Mouse (Mus musculus) limb, embryonic 10.5 days (tissue): ENCODE data around the gene Prelid3b. TPM values are rescaled to one million over a fixed set of nuclear protein-coding genes. Genes with fewer than 3 reads are reported as not detected.

Source experiments
- DNase-seq: peaks from one replicate; pipeline ENCODE4 v3.0.0-alpha.2; 2017; ENCODE audit warnings: low spot score
- H3K27ac ChIP-seq: fragments of 300-500 bp; sonication (generic); 2 replicates; pipeline ENCODE4 v1.5.1; 2016; ENCODE audit warnings: mild to moderate bottlenecking
- H3K27me3 ChIP-seq: fragments of 300-500 bp; sonication (generic); 2 replicates; pipeline ENCODE4 v1.6.1; 2016; ENCODE audit warnings: low read depth, mild to moderate bottlenecking; ENCODE audit not compliant: poor library complexity, severe bottlenecking
- H3K36me3 ChIP-seq: fragments of 300-500 bp; sonication (generic); 2 replicates; pipeline ENCODE4 v1.6.1; 2016; ENCODE audit warnings: mild to moderate bottlenecking, moderate library complexity
- H3K4me1 ChIP-seq: fragments of 300-500 bp; sonication (generic); 2 replicates; pipeline ENCODE4 v1.6.1; 2016
- H3K4me3 ChIP-seq: fragments of 300-500 bp; sonication (generic); 2 replicates; pipeline ENCODE4 v1.5.1; 2016; ENCODE audit warnings: mild to moderate bottlenecking, moderate library complexity
- H3K9me3 ChIP-seq: fragments of 300-500 bp; sonication (generic); replicated peaks from 2 replicates; pipeline ENCODE4 v1.6.1; 2016; ENCODE audit warnings: mild to moderate bottlenecking
- WGBS: fragments of 180-500 bp; shearing (Covaris S2); methylation state at CpG from one replicate; pipeline ENCODE4 v1.1.7; 2016; 5-methylcytosine and 5-hydroxymethylcytosine counted together
- polyA plus RNA-seq: library from polyadenylated mRNA; unstranded; fragments of >200 nt; fragmentation: Nextera tagmentation; extraction: Ambion mirVana; gene quantifications from 2 replicates; pipeline ENCODE4 v1.2.1, GENCODE M21; 2016

Gene Prelid3b
- polyA plus RNA-seq, 1 experiment from 2014 or later = 125 TPM

DNA sequence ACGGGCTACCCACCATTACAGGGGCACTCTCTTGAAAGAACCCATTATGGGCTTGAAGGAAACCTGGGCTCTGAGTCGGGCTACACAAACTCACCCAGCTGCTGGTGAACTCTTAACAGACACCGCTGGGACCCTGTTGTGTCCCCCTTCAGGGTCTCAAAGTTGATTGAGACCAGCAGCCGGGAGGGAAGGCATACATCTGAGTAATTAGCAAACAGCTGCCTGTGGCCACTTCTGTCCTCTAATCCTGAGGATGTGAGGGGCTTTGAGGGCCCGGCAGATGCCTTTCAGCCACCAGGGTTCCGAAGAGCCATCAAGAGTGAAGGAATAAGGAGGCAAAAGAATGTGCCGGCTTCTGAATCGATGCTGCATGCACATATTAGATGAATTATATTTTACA, 26.0 kb downstream of the Prelid3b start:
- peak overlapping the region; percentile 69 for H3K27ac ChIP-seq
- 0 out of 2 replicates have a peak, but pooled peaks cover 7% of the 10 kb centered on the region for H3K27me3 ChIP-seq
- no peaks in the 10 kb centered on the region for H3K36me3 ChIP-seq
- H3K4me3 ChIP-seq = no peak overlapping the region
- no peak for DNase-seq
- H3K4me1 ChIP-seq = peaks cover 19% of the 10 kb centered on the region
- 60% methylated on average over 8 of the region's 8 CpGs for WGBS
- H3K9me3 ChIP-seq = no peaks in the 10 kb centered on the region

GRCm38 (mm10) chr2:174446492-174446891, 26.4 kb downstream of the Prelid3b start:
- 52% methylated on average over 7 of the region's 7 CpGs for WGBS
- peak overlapping the region; percentile 69 for H3K27ac ChIP-seq
- no peak for DNase-seq
- H3K9me3 ChIP-seq = no peaks in the 10 kb centered on the region
- no peaks in the 10 kb centered on the region for H3K36me3 ChIP-seq
- peaks cover 19% of the 10 kb centered on the region for H3K4me1 ChIP-seq
- H3K27me3 ChIP-seq = 0 out of 2 replicates have a peak, but pooled peaks cover 7% of the 10 kb centered on the region
- H3K4me3 ChIP-seq = no peak overlapping the region

GRCm38 (mm10) chr2:174445018-174445417, 27.9 kb downstream of the Prelid3b start:
- no peak for DNase-seq
- Histone ChIP-seq H3K27ac (no peak overlapping the region), H3K4me1 (peaks cover 19% of the 10 kb centered on the region), H3K27me3 (0 out of 2 replicates have a peak, but pooled peaks cover 7% of the 10 kb centered on the region), H3K9me3 (no peaks in the 10 kb centered on the region), H3K36me3 (no peaks in the 10 kb centered on the region), H3K4me3 (no peak overlapping the region)
- WGBS = 86% methylated on average over 6 of the region's 6 CpGs

DNA sequence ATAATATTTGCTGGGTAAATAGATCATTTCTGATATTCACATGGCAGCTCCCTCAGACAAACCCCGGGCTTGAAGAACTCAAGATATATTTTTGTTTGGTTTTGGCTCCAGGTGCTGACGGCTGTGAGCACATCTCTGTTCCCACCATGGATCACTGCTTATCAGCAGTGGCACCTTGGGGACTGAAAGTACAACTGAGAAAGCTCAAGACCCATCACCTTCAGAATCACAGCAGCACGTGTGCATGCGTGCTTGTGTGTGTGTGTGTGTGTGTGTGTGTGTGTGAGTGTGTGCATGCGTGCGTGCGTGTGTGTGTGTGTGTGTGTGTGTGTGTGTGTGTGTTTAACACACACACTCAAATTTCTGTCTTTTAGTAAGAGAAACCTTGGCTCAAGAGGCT, 28.5 kb downstream of the Prelid3b start:
- WGBS = 91% methylated on average over 7 of the region's 7 CpGs
- Histone ChIP-seq H3K27me3 (0 out of 2 replicates have a peak, but pooled peaks cover 7% of the 10 kb centered on the region), H3K27ac (no peak overlapping the region), H3K9me3 (no peaks in the 10 kb centered on the region), H3K36me3 (no peaks in the 10 kb centered on the region), H3K4me3 (no peak overlapping the region), H3K4me1 (peaks cover 23% of the 10 kb centered on the region)
- DNase-seq = no peak

DNA sequence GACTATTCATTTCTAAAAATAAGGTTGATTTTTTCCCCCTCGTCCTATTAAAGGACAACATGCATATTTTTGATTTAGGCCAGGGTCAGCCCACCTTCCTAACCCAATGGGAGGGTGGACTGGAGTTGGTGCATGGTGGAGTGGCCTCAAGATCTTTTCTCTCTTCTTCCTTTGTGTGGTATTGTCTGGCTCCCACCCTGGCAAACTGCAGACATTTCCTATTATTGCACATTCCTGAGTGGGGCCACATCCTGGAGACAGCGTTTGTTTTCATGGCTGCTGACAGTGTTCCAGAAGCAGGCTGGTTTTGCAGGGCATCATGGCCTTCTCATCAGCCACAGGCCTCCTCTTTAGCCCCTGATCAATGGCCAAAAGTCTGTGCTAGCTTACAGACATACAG, 29.8 kb downstream of the Prelid3b start:
- H3K4me3 ChIP-seq = no peak overlapping the region
- H3K27ac ChIP-seq = 0 out of 2 replicates have a peak overlapping the region, but pooled peaks have one; percentile 1
- no peak for DNase-seq
- 81% methylated on average over 2 of the region's 2 CpGs for WGBS
- no peaks in the 10 kb centered on the region for H3K36me3 ChIP-seq
- H3K27me3 ChIP-seq = 0 out of 2 replicates have a peak, but pooled peaks cover 7% of the 10 kb centered on the region
- H3K4me1 ChIP-seq = peaks cover 36% of the 10 kb centered on the region
- H3K9me3 ChIP-seq = no peaks in the 10 kb centered on the region

DNA sequence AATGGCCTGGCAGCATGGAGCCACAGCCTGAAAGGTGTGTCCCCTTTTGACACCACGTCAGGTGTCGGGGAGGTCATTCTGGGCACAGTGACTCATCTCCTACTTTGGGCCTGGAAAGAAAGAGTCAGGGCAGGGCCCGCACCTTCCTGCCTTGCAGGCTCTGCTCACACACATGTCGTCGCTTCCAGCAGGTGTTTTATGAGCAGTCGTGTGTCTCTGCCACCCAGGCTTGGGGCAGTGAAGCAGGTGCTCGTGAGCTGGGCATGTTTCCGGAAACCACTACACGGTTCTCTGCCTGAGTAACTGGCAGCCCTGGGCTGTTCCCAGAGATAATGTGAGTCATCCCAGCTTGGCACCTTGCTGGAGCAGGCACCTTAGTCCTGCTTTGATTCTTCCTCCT, 30.4 kb downstream of the Prelid3b start:
- DNase-seq = no peak
- Histone ChIP-seq H3K36me3 (no peaks in the 10 kb centered on the region), H3K4me1 (peaks cover 42% of the 10 kb centered on the region), H3K4me3 (no peak overlapping the region), H3K9me3 (no peaks in the 10 kb centered on the region), H3K27me3 (0 out of 2 replicates have a peak, but pooled peaks cover 7% of the 10 kb centered on the region), H3K27ac (no peak overlapping the region)
- 76% methylated on average over 9 of the region's 9 CpGs for WGBS

- H3K4me3 ChIP-seq = no peak overlapping the region
- H3K27me3 ChIP-seq = 0 out of 2 replicates have a peak, but pooled peaks cover 5% of the 10 kb centered on the region
- H3K27ac ChIP-seq = no peak overlapping the region
- no peaks in the 10 kb centered on the region for H3K9me3 ChIP-seq
- DNase-seq = no peak
- peaks cover 46% of the 10 kb centered on the region for H3K4me1 ChIP-seq
- no peaks in the 10 kb centered on the region for H3K36me3 ChIP-seq
- WGBS = 83% methylated on average over 4 of the region's 4 CpGs
Observed at GRCm38 (mm10) chr2:174441898-174442297, 31.0 kb downstream of the Prelid3b start.

DNA sequence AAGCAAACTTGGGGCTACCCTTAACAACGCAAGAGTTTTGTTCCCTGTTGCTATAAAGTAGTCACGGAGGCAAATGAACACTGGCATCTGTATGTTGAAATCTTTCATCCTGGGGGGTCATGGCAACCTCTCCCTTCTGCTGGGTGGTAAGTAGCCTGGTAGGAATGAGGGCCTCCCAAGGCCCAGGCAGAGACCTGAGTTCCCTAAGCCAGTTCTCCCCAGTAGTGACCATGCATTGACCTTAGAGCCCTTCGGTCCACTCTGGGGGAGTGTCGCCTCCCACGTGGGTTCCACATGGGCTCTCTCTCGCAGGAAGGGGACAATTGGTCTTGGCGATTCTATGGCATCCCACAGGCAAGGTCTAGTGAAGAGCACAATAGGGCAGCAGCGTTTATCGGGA, 32.9 kb downstream of the Prelid3b start:
- Histone ChIP-seq H3K4me1 (peaks cover 43% of the 10 kb centered on the region), H3K4me3 (no peak overlapping the region), H3K36me3 (peaks cover 16% of the 10 kb centered on the region), H3K9me3 (no peaks in the 10 kb centered on the region), H3K27ac (0 out of 2 replicates have a peak overlapping the region, but pooled peaks have one; percentile 90), H3K27me3 (no peaks in the 10 kb centered on the region)
- DNase-seq = no peak
- WGBS = 82% methylated on average over 9 of the region's 9 CpGs

DNA sequence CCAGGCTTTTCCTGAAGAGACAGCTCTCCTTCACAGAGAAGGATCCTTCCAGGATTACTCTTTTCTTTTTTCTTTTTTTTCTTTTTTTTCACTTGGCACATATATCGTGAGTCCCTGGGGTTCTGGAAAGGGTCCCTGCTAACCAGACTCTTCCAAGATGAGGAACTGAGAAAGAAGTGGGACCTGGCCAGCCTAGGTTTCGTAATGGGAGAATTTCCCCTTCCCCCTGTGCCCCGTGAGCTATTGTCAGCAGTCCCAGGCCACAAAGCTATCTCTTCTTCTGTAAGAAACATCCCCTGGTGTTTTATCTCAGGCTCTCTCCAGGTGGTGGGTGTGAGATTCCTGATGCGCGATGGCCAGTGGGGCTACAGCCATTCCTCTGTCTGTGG, 33.4 kb downstream of the Prelid3b start:
- Histone ChIP-seq H3K27me3 (no peaks in the 10 kb centered on the region), H3K27ac (peak overlapping the region; percentile 90), H3K36me3 (peaks cover 21% of the 10 kb centered on the region), H3K4me3 (peak overlapping the region; percentile 72; the same call in 1 of the 2 replicates), H3K9me3 (no peaks in the 10 kb centered on the region), H3K4me1 (peaks cover 44% of the 10 kb centered on the region)
- 57% methylated on average over 5 of the region's 5 CpGs for WGBS
- DNase-seq = no peak

GRCm38 (mm10) chr2:174438737-174439449, 34.0 kb downstream of the Prelid3b start, which contains the start of gene Ctsz:
Ctsz (minus strand) TSS chr2:174439039.
- Histone ChIP-seq H3K4me1 (peaks cover 46% of the 10 kb centered on the region), H3K27me3 (no peaks in the 10 kb centered on the region), H3K4me3 (peak within 1 kb of the TSS; percentile 72), H3K9me3 (no peaks in the 10 kb centered on the region), H3K36me3 (peaks cover 25% of the 10 kb centered on the region), H3K27ac (peak within 1 kb of the TSS; percentile 90)
- WGBS = under 1% methylated on average over 38 of the region's 38 CpGs
- peak; percentile 82 for DNase-seq

- H3K9me3 ChIP-seq = no peaks in the 10 kb centered on the region
- H3K4me1 ChIP-seq = peaks cover 44% of the 10 kb centered on the region
- no peak for DNase-seq
- H3K27me3 ChIP-seq = no peaks in the 10 kb centered on the region
- 70% methylated on average over 11 of the region's 11 CpGs for WGBS
- H3K27ac ChIP-seq = peak overlapping the region; percentile 90
- peaks cover 32% of the 10 kb centered on the region for H3K36me3 ChIP-seq
- peak overlapping the region; percentile 72 for H3K4me3 ChIP-seq
Observed at GRCm38 (mm10) chr2:174438181-174438580, 34.7 kb downstream of the Prelid3b start.

GRCm38 (mm10) chr2:174437697-174437982, 35.2 kb downstream of the Prelid3b start:
- Histone ChIP-seq H3K27me3 (no peaks in the 10 kb centered on the region), H3K4me1 (peaks cover 42% of the 10 kb centered on the region), H3K9me3 (no peaks in the 10 kb centered on the region), H3K36me3 (peaks cover 36% of the 10 kb centered on the region), H3K27ac (peak overlapping the region; percentile 90; the same call in 1 of the 2 replicates), H3K4me3 (peak overlapping the region; percentile 72)
- WGBS = 94% methylated on average over 4 of the region's 4 CpGs
- no peak for DNase-seq

- WGBS = 95% methylated on average over 7 of the region's 7 CpGs
- Histone ChIP-seq H3K27ac (no peak overlapping the region), H3K4me1 (peaks cover 38% of the 10 kb centered on the region), H3K36me3 (peaks cover 40% of the 10 kb centered on the region), H3K27me3 (no peaks in the 10 kb centered on the region), H3K9me3 (no peaks in the 10 kb centered on the region), H3K4me3 (peak overlapping the region; percentile 72)
- DNase-seq = no peak
Observed at GRCm38 (mm10) chr2:174436916-174437696, 35.8 kb downstream of the Prelid3b start.
